Mouse (Mus musculus): ENCODE data around the gene D230025D16Rik.

DNA sequence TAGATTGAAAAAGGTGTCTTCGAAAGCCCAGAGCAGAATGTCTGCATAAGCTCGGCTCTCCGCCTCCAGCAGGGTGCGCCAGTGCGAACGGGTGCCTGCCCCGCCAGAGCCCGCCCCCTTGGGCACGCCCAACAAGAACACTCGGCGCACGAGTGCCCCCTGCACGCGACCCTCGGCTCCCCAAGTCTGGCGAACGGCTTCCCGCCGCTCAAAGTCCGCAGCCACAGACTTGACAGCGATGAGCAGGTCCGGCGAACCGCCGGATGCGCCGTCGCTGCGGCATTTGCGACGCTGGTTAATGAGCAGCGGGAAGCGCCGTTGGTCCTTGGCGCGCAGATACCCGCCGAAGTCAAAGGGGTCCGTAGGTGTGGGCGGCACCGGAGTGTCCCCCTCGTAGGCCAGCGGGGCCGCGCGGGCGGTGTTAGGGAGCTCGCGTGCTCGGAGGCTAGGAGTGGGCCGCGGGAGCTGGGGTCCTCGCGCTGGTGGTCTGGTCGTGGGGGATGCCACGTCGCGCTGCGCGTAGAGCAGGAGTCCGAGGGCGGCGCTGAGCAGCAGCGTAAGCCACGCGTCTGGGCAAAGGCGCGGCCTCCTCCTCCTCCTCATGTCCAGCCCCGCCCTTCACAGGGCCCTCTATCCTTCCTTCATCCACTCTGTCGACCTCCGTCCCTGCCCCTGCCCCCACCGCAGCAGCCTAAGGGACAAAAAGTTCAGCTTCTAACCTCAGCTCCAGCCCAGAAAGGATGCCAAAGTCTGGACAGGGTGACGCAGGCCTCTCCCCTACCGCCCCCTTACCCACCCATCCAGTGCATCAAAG, 29.4 kb downstream of the D230025D16Rik start:
- TF ChIP-seq CTCF (IDR thresholded peaks at IDR 0.05; ENCODE audit: low read depth, low read length), result peak; percentile 83
- TF ChIP-seq POLR2A (IDR thresholded peaks at IDR 0.05; ENCODE audit: extremely low read depth, insufficient read depth, low read length), result 0 out of 2 replicates have a peak, but pooled peaks have one; percentile 20
